Mouse (Mus musculus) lung, adult 10 weeks (tissue): Measurements from ENCODE around the gene Ccser1. TPM values are rescaled to one million over a fixed set of nuclear protein-coding genes. Genes with fewer than 3 reads are reported as not detected.

Experiments used
- polyA plus RNA-seq: library from polyadenylated mRNA; stranded (reverse); fragments of 350-450 nt; fragmentation: Illumina TruSeq; extraction: RNeasy Lipid Tissue Mini Kit (QIAGEN cat#74804); gene quantifications from one replicate; pipeline ENCODE4 v1.2.3, GENCODE M21; 2014; ENCODE audit warnings: low read depth, low replicate concordance; ENCODE audit not compliant: insufficient read depth

The Ccser1 gene
- 7.1 TPM for polyA plus RNA-seq

DNA sequence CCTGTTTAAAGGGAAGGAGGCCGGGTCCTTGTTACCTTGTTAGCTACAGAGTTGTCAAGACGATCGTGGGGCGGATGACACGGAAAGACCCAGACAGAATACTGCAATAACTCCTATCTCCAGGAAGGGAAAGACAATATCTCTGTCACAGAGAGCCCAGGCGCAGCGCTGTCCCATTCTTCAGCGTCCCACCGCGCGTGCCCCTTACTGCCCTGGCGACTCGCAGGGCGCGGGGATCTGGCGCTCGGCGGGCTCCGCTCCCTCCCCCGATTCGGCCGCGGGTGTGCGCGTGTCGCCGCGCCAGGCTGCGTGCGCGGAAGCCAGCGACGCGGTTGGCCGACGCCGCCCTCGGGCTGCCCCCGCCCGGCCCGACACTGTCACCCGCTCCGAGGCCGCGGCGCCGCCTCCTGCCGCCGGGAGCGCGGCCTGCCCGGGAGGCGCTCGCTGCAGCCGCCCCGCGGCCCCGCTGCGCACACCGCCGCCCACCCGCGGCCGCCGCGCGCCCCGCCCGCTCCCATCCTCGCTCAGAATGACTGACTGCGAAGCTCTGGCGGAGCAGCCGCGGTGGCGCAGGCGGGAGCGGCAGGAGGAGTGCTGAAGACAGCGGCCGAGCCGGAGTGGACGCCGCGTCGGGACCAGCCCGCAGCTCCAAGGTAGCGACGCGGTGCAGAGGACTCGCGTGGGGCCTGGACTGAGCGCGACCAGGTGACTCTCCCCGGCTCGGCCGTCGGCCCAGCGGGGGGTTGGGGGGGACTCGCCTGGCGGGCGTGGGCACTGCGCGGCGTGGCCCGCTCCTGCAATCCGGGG lies at the start of gene Ccser1:
TSS of gene Ccser1 (plus strand) at position 376 of the 807 bp plus-strand sequence.

